Mouse (Mus musculus): ENCODE data around the gene Bace2. TPM values are rescaled to one million over a fixed set of nuclear protein-coding genes. Genes with fewer than 3 reads are reported as not detected.

The Bace2 gene
- total and polyA plus RNA-seq, 3 experiments, result not detected

- Histone ChIP-seq H3K9me3 (replicated peaks; ENCODE audit: insufficient read depth, low read length) (no peaks in the 10 kb centered on the region), H3K4me1 (ENCODE audit: control insufficient read depth in 1 of 2, insufficient read depth in 2 of 2, low read length in 2 of 2) (peaks cover 37 to 55% of the 10 kb centered on the region in 2 experiments), H3K27me3 (ENCODE audit: control insufficient read depth in 1 of 2, insufficient read depth in 2 of 2, low read length in 2 of 2) (no peaks in the 10 kb centered on the region), H3K27ac (ENCODE audit: control insufficient read depth, low read depth, low read length) (no peak overlapping the region), H3K36me3 (ENCODE audit: control insufficient read depth in 1 of 2, insufficient read depth in 2 of 2, low read length in 2 of 2) (peaks cover 0 to 62% of the 10 kb centered on the region in 2 experiments; a peak in 2 of 4 replicates), H3K79me2 (ENCODE audit: control insufficient read depth, insufficient read depth, low read length, poor library complexity) (no peaks in the 10 kb centered on the region), H3K9ac (ENCODE audit: control insufficient read depth, low read depth, low read length, poor library complexity, severe bottlenecking) (no peak overlapping the region), H3K4me3 (ENCODE audit: control insufficient read depth in 1 of 2, insufficient read depth in 1 of 2, low read depth in 2 of 2, low read length in 2 of 2) (no peak overlapping the region)
- TF ChIP-seq E2F4 (IDR thresholded peaks at IDR 0.05; ENCODE audit: borderline replicate concordance, low read depth, low read length), result no peak
- peak; percentile 25; the same call in 1 of the 2 replicates for TF ChIP-seq GATA1 (IDR thresholded peaks at IDR 0.05; ENCODE audit: low read depth, low read length)
- TF ChIP-seq TAL1 (IDR thresholded peaks at IDR 0.05; ENCODE audit: low read length), result no peak
- TF ChIP-seq ETS1 (IDR thresholded peaks at IDR 0.05; ENCODE audit: low read depth, low read length), result 0 out of 2 replicates have a peak, but pooled peaks have one; percentile 27
- no peak for TF ChIP-seq MYB (IDR thresholded peaks at IDR 0.05; ENCODE audit: low read depth, low read length)
- DNase-seq (ENCODE audit: low read depth, low spot score), result no peak
These were observed 118.1 kb downstream of the Bace2 start for GRCm38 (mm10) chr16:97474671-97475070.

DNA sequence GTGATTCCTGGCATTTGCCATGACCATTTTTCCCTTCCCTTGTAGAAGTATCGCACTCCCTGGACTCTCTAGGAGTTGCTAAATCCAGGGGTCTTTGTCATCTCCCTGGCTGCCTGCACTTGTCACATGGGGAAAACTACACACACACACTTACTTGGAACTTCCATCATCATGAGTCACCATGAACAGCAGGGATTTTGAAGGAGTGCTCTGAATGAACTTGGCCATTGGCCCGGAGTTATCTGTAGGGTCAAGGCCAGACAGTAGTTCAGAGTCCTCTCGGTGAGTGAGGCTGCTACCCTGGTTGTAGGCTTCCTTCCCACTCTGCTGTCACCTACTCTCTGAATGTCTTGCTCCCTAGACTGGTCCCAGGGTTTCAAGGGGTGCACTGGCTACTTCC is 119.0 kb downstream of the Bace2 start:
- H3K27ac ChIP-seq (ENCODE audit: control insufficient read depth, low read depth, low read length), result no peak overlapping the region
- peaks cover 40 to 55% of the 10 kb centered on the region in 2 experiments for H3K4me1 ChIP-seq (ENCODE audit: control insufficient read depth in 1 of 2, insufficient read depth in 2 of 2, low read length in 2 of 2)
- no peak for TF ChIP-seq HCFC1 (IDR thresholded peaks at IDR 0.05; ENCODE audit: low read depth, low read length)
- no peak for TF ChIP-seq RAD21 (IDR thresholded peaks at IDR 0.05; ENCODE audit: low read depth, low read length)
- no peak for TF ChIP-seq MEF2A (IDR thresholded peaks at IDR 0.05; ENCODE audit: extremely low read depth, insufficient replicate concordance, low read depth, low read length, poor library complexity, severe bottlenecking)
- TF ChIP-seq MYC (IDR thresholded peaks at IDR 0.05; ENCODE audit: low read depth, low read length), result no peak
- no peak for TF ChIP-seq ZKSCAN1 (IDR thresholded peaks at IDR 0.05; ENCODE audit: low read depth, low read length)
- TF ChIP-seq USF1 (IDR thresholded peaks at IDR 0.05; ENCODE audit: low read depth, low read length), result no peak
- TF ChIP-seq ZC3H11A (IDR thresholded peaks at IDR 0.05; ENCODE audit: low read depth, low read length), result no peak
- no peak for TF ChIP-seq SIN3A (IDR thresholded peaks at IDR 0.05; ENCODE audit: low read length)
- TF ChIP-seq SMC3 (IDR thresholded peaks at IDR 0.05; ENCODE audit: low read depth, low read length), result no peak
- TF ChIP-seq ETS1 (IDR thresholded peaks at IDR 0.05; ENCODE audit: low read depth, low read length), result no peak
- no peak for TF ChIP-seq MAX (IDR thresholded peaks at IDR 0.05; ENCODE audit: low read length)
- no peak for TF ChIP-seq TBP (IDR thresholded peaks at IDR 0.05; ENCODE audit: low read depth, low read length)
- TF ChIP-seq USF2 (IDR thresholded peaks at IDR 0.05; ENCODE audit: borderline replicate concordance in 1 of 2, insufficient read depth in 1 of 2, low read depth in 1 of 2, low read length in 2 of 2), result no peak
- TF ChIP-seq ELF1 (IDR thresholded peaks at IDR 0.05; ENCODE audit: low read depth, low read length), result no peak
- no peaks in the 10 kb centered on the region for H3K79me2 ChIP-seq (ENCODE audit: control insufficient read depth, insufficient read depth, low read length, poor library complexity)
- DNase-seq (ENCODE audit: low read depth, low spot score), result no peak
- H3K36me3 ChIP-seq (ENCODE audit: control insufficient read depth in 1 of 2, insufficient read depth in 2 of 2, low read length in 2 of 2), result peaks cover 0 to 67% of the 10 kb centered on the region in 2 experiments; a peak in 2 of 4 replicates
- H3K4me3 ChIP-seq (ENCODE audit: control insufficient read depth in 1 of 2, insufficient read depth in 1 of 2, low read depth in 2 of 2, low read length in 2 of 2), result no peak overlapping the region
- H3K9me3 ChIP-seq (replicated peaks; ENCODE audit: insufficient read depth, low read length), result no peaks in the 10 kb centered on the region
- no peaks in the 10 kb centered on the region for H3K27me3 ChIP-seq (ENCODE audit: control insufficient read depth in 1 of 2, insufficient read depth in 2 of 2, low read length in 2 of 2)
- H3K9ac ChIP-seq (ENCODE audit: control insufficient read depth, low read depth, low read length, poor library complexity, severe bottlenecking), result no peak overlapping the region
